Mouse (Mus musculus): Measurements from ENCODE around the gene Ggta1.

- TF ChIP-seq POLR2A (IDR thresholded peaks at IDR 0.05; ENCODE audit: insufficient read depth, low read depth, low read length), result no peak
- TF ChIP-seq EP300 (IDR thresholded peaks at IDR 0.05; ENCODE audit: insufficient read depth, low read depth, low read length), result no peak
- no peak for TF ChIP-seq CTCF (IDR thresholded peaks at IDR 0.05)
These were observed 64.7 kb downstream of the Ggta1 start for GRCm38 (mm10) chr2:35398184-35398828.
